Mouse (Mus musculus) fibroblast of lung, adult 2 months (primary cell): ENCODE measurements around the gene Asb6.

Experiments
- DNase-seq: peaks from one replicate; pipeline ENCODE4 v3.0.0-alpha.2; 2011; ENCODE audit warnings: low read depth

The Asb6 gene

GRCm38 (mm10) chr2:30796382-30796781 lies 33.8 kb downstream of the Asb6 start:
- peak; percentile 65 for DNase-seq

DNA sequence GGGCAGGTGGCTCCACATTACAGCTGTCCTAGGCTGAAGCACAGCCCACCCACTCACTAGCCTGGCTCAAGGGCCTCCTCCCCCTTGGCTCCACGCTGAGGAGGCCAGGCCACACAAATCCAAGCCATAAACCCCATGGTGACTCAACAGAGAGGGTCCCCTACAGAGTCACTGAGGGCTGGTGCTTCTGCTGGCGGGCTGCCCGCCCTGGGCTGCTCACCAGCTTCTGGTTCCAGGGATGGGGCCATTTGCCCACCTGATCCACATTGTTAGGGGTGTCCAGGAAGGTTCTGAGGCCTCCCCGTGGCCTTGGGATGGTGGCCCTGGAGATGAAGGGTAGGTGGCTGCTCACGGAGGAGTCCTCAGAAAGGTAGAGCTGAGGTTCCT lies 34.3 kb downstream of the Asb6 start:
- no peak for DNase-seq

DNA sequence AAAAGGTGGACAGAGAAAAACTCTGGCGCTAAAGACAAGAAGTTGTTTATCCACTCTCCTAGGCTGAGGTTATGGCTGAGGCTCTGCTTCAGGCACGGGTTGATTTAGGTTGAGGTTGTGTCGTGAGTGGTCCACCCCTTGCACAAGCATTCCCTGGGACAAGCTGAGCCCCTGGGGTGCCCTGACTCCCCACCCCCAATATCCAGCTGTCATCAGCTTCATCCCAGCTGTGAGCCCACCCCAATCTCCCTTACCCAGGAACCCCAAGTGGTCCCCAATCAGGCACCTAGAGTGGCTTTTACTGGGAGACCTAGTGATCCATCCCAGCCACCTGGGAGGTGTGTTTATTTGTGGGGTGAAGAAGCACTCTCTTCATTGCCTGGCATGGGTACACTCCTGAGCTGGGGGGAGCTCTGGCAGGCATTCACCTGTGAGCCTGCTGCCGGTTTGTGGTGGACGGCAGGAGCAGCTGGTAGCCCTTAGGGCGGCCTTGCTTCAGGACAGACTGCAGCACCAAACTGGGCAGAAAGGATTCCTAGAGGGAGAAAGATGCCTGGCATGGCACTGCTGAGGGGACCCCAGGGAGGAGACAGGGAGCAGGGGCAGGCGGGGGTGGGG lies 34.8 kb downstream of the Asb6 start:
- DNase-seq, result no peak

DNA sequence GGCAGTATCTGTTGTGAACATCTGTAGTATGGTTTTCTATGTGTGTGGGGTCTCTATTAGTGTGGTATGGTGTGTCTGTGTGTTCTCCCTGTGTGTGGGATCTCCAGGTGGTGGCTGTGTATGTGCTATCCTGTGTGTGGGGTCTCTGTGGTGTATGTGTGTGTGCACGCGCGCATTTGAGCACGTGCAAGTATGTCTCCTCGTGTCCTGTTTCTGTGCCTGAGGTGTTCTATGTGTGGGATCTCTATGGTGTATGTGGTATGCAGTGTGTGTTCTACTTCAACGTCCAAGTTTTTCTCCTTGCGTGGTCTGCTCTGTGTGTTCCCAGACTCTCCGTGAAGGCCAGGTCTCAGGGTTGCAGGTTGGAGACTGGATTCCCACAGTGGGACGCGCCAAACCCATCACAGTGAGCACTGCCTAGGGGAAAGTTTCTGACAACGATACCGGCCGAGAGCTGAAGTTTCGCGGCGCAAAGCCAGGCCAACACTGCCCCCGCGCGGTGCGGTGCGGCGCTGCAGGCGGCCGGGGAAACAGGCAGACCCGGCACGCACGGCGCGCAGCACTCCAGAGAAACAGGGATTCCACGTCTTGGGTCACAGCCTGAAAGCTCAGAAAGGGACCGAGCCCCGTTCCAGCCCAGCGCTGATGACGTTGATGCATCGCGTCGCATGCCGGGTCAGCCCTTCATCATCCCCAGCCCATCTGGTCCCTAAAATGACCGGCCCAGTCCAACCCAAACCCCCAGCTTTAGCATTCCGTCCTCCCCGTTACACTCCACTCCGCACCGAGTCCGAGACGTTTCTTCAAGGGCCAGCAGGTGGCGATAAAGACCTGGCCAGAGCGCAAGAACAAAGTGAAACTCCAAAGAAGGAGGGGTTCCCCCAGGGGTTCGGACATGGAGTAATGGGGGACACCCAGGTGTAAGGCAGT lies 35.7 kb downstream of the Asb6 start:
- peak; percentile 78 for DNase-seq

- no peak for DNase-seq
Observed at GRCm38 (mm10) chr2:30792061-30792460, 38.1 kb downstream of the Asb6 start.

DNA sequence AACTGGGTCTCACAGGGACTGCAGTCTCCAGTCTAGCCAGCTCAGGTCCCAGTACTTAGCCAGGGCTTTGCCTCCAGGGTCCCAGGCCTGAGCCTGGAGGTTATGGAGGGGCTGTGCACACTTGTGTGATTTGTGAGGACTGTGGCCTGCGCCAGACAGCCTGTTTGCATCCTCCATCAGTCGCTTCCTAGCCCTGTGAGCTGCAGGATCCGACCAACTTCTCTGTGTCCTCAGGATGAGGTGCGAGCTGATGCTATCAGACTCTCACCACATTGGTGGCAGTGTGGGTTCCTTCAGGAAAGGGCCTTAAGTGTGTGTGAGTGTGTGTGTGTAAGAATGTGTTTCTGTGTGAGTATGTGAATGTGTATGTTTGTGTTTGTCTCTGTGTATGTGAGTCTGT lies 42.7 kb downstream of the Asb6 start:
- DNase-seq, result no peak

DNA sequence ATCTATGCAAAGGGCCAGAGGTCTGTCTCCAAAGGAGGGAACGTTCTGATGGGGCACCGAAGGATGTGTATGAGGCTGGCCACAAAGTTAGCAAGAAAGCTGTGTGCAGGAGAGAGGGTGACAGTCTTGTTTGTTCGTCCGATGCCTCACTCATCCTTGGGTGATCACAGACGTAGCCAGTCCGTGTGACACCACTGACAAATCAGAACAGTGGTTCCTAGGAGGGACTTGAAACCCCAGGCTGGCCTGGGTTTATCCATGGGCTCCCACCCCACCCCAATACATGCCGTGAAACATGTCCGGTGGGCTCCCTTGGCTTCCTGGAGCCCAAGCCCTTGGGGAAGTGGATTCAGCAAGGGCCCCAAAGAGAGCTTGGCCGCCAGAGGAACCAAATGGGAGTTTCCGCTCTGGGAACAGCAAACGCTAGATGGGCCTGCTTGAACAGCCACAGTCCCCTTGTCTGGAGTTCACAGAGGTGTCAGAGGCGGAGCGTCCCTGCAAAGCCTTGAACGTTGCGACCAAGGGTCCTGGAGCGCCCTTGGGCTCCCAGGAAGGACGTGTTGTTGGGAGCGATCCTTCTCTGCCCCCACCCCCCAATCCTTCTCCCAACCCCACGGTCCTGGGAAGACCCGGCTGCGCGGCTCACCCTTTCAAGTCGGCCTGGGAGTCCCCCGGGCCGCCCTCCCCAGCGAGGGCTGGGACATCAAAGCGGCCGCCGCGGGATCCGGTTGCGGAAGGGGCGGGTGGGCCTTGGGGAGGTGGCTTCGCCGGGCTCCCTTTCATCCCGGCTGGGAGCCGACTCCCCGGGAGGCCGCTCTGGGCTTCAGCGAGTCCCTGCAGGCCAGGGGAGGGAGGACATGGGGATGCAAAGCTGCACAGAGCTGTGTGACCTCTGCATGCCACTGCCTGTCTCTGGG lies 45.8 kb downstream of the Asb6 start:
- DNase-seq, result no peak

DNA sequence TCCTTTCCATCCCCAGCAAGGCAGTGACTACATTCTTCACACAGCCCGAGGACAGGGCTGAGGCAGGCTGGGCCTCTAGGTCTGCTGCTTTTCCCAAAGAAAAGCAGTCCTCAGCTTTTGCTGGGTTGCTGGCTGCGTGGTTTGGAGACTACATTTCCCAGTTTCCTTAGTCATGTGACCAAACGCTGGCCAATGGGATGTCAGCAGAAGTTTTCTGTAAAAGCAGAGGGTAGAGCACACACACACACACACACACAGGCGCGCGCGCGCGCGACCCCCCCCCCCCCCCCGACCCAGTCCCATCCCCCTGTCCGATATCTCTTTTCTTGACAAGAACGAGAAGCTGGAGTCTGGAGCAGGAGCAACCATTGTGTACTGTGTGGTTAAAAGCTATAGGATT lies 46.8 kb downstream of the Asb6 start:
- peak; percentile 42 for DNase-seq

GRCm38 (mm10) chr2:30782312-30783290 lies 47.5 kb downstream of the Asb6 start:
- DNase-seq, result no peak

GRCm38 (mm10) chr2:30779241-30779640 lies 50.9 kb downstream of the Asb6 start:
- no peak for DNase-seq

DNA sequence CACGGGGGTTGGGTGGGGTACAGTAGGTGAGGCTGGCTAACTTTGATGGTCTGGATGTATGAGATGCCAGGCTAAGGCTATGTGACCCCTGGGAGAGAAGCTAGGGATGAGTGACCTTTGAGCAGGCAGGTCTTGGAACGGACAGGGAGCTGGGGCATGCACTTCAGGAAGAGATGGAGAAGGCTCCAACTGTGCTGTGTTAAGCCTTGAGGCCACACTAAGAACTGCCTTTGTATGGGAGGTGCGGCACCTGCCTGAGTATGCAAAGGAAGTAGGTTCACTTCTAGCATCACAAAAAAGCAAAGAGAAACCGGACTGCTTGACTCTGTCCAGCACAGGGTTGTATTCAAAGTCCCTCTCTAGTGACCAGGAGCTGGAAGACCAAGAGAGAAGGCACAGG lies 51.9 kb downstream of the Asb6 start:
- DNase-seq, result no peak

GRCm38 (mm10) chr2:30777266-30777665 lies 52.9 kb downstream of the Asb6 start:
- DNase-seq, result no peak

DNA sequence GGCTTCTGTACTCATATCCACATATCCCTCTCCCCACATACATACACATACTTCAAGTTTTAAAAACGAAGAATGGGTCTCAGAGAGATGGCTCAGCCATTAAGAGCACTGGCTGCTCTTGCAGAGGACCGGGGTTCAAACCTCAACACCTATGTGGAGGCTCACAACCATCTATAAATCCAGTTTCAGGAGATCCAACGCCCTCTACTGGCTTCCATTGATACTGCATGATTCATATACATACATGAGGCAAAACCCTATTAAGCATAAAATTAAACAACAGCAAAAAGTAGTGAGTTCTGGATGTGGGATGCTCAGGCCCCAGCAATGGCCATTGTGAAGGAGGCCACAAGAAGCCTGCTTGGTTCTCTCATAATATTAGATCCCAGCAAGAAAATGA lies 54.2 kb downstream of the Asb6 start:
- DNase-seq, result no peak

GRCm38 (mm10) chr2:30773313-30774005 lies 56.7 kb downstream of the Asb6 start:
- DNase-seq, result no peak
